Mouse (Mus musculus) heart, embryonic 14.5 days (tissue): ENCODE results near the gene Kras. TPM values are rescaled to one million over a fixed set of nuclear protein-coding genes. Genes with fewer than 3 reads are reported as not detected.

Experiments used
- ATAC-seq: fragments of 200-750 bp; cut with Nextera tagmentation; 2 replicates; pipeline ENCODE4 v1.8.0; 2017; ENCODE audit warnings: low read depth, moderate TSS enrichment; ENCODE audit not compliant: insufficient number of reproducible peaks, insufficient read depth, low FRiP score
- H3K27ac ChIP-seq, 2 experiments: fragments of 200-500 bp in 1 of 2; fragments of 300-500 bp in 1 of 2; sonication (generic) in 1 of 2; replicated peaks in 1 of 2; 2 replicates each; pipeline ENCODE4 v1.5.1; 2012 to 2014; ENCODE audit warnings: low read depth in 2 of 2, low read length in 2 of 2, control low read depth in 1 of 2, mild to moderate bottlenecking in 1 of 2, mixed read lengths in 1 of 2; ENCODE audit not compliant: control insufficient read depth in 1 of 2, insufficient read depth in 1 of 2
- H3K27me3 ChIP-seq: fragments of 300-500 bp; sonication (generic); 2 replicates; pipeline ENCODE4 v1.6.1; 2014; ENCODE audit warnings: mild to moderate bottlenecking, low read length, control low read depth; ENCODE audit not compliant: control insufficient read depth, insufficient read depth
- H3K36me3 ChIP-seq: fragments of 300-500 bp; sonication (generic); 2 replicates; pipeline ENCODE4 v1.6.1; 2014; ENCODE audit warnings: mild to moderate bottlenecking, control low read depth, low read length, mixed read lengths; ENCODE audit not compliant: control insufficient read depth, insufficient read depth
- H3K4me1 ChIP-seq, 2 experiments: fragments of 200-500 bp in 1 of 2; fragments of 300-500 bp in 1 of 2; sonication (generic) in 1 of 2; 2 replicates each; pipeline ENCODE4 v1.6.1; 2012 to 2014; ENCODE audit warnings: low read length in 2 of 2, control low read depth in 1 of 2, mixed read lengths in 1 of 2; ENCODE audit not compliant: control insufficient read depth in 2 of 2, insufficient read depth in 2 of 2
- H3K4me2 ChIP-seq: fragments of 300-500 bp; sonication (generic); 2 replicates; pipeline ENCODE4 v1.6.1; 2014; ENCODE audit warnings: mild to moderate bottlenecking, low read length
- H3K4me3 ChIP-seq, 2 experiments: fragments of 200-500 bp in 1 of 2; fragments of 300-500 bp in 1 of 2; sonication (generic) in 1 of 2; 2 replicates each; pipeline ENCODE4 v1.5.1; 2012 to 2014; ENCODE audit warnings: low read length in 2 of 2, mild to moderate bottlenecking in 2 of 2, control low read depth in 1 of 2, low read depth in 1 of 2, moderate library complexity in 1 of 2; ENCODE audit not compliant: control insufficient read depth in 1 of 2, insufficient read depth in 1 of 2
- H3K9ac ChIP-seq: fragments of 300-500 bp; sonication (generic); 2 replicates; pipeline ENCODE4 v1.6.1; 2014; ENCODE audit warnings: mild to moderate bottlenecking, low read length
- H3K9me3 ChIP-seq: fragments of 300-500 bp; sonication (generic); 2 replicates; pipeline ENCODE4 v1.6.1; 2016; ENCODE audit warnings: low read length, control low read depth; ENCODE audit not compliant: control insufficient read depth
- WGBS: fragments of 180-500 bp; shearing (Covaris S2); extraction: QIAGEN DNeasy Blood & Tissue Kit; methylation state at CpG from one replicate; pipeline ENCODE4 v1.1.7; 2014; 5-methylcytosine and 5-hydroxymethylcytosine counted together
- polyA plus RNA-seq: library from polyadenylated mRNA; unstranded; fragments of >200 nt; fragmentation: Nextera tagmentation; extraction: Ambion mirVana; gene quantifications from 2 replicates; pipeline ENCODE4 v1.2.1, GENCODE M21; 2014

Kras gene
- polyA plus RNA-seq, 1 experiment from 2014 or later = 46.3 TPM

DNA sequence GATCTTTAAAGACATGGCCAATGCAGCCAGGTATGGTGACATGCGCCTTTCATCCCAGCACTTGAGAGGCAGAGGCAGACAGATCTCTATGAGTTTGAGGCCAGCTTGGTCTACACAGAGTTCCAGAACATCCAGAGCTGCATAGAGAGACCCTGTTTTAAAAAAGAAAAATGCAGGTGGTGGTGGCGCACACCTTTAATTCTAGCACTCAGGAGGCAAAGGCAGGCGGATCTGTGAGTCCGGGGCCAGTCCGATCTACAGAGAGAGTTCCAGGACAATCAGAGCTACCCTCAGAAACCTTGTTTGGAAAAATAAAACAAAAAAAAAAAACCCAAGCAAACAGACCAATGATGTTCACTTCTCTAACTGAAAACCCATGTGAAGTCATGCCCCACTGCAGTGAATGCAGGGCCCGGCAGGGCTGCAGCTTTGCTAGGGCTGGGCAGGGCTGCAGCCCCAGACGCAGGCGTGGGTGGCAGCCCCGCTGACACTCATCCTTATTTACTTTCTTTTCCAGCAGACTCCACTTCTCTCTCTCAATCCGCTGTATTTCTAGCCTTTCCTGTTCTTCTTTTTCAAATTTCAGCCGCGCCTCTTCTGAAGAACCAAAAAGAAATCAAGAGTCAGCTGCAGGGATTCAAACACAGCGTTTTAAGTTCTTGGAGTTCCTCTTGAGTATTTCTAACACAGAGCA is 47.5 kb downstream of the Kras start:
- H3K27ac ChIP-seq = no peak overlapping the region
- H3K9ac ChIP-seq = no peak overlapping the region
- no peaks in the 10 kb centered on the region for H3K4me1 ChIP-seq
- no peak overlapping the region for H3K4me3 ChIP-seq
- H3K9me3 ChIP-seq = no peaks in the 10 kb centered on the region
- no peak for ATAC-seq
- H3K4me2 ChIP-seq = no peak overlapping the region
- H3K27me3 ChIP-seq = 0 out of 2 replicates have a peak, but pooled peaks cover 3% of the 10 kb centered on the region
- no peaks in the 10 kb centered on the region for H3K36me3 ChIP-seq
- 72% methylated on average over 13 of the region's 13 CpGs for WGBS

DNA sequence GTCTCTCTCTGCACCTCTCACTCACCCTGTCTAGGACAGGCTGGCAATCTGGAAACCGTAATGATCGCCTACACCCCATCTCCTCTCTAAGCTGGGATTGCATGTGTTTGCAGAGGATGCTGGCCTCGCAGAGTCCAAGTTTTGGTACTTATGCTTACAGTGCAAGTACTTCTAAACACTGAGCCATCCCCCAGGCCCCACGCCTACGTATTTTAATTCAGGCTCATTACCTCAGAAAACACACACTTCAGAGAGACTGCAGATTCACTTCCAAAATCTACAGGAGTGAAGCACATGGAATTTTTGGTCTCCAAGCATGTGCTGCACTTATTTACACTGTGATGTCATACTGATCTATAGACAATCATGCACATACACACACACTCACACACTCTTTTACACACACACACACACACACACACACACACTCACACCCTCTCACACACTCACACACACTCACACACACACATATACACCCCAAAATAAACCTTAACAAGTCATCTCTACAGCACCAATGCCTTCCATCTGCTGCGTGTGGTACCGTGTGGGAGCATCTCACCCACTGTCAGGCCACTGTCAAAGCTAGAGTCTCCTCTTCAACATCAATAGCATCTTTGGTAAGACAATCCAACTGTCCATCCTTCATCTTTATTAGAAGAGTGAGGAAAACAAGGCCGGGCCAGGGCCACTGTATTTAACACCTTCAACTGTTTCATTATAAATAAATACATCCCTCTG is 51.9 kb downstream of the Kras start:
- no peaks in the 10 kb centered on the region for H3K36me3 ChIP-seq
- H3K4me3 ChIP-seq = no peak overlapping the region
- no peaks in the 10 kb centered on the region for H3K9me3 ChIP-seq
- H3K27ac ChIP-seq = no peak overlapping the region
- H3K4me1 ChIP-seq = no peaks in the 10 kb centered on the region
- no peaks in the 10 kb centered on the region for H3K27me3 ChIP-seq
- WGBS = 88% methylated on average over 8 of the region's 8 CpGs
- no peak overlapping the region for H3K4me2 ChIP-seq
- H3K9ac ChIP-seq = no peak overlapping the region
- no peak for ATAC-seq

DNA sequence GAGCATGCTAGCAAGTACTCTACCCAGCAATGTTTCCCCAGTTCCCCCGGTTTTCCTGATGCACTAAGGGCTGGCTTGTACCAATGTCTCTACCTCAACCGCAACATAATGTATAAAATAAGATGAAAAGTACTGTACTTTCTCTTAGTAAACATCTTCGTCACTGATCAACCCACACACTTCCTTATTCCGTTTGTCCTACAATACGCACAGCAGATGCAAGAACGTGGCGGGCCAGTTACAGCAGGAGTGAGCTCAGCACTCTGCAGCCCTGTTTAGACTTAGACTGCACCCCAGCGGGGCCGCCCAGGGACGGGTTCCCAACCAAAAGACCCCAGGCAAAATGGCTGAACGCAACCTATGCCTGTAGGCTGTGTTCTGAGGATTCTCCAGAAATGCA is 56.6 kb downstream of the Kras start:
- no peak overlapping the region for H3K4me2 ChIP-seq
- no peak overlapping the region for H3K27ac ChIP-seq
- ATAC-seq = no peak
- H3K4me1 ChIP-seq = no peaks in the 10 kb centered on the region
- no peaks in the 10 kb centered on the region for H3K9me3 ChIP-seq
- no peaks in the 10 kb centered on the region for H3K36me3 ChIP-seq
- 68% methylated on average over 11 of the region's 11 CpGs for WGBS
- H3K27me3 ChIP-seq = no peaks in the 10 kb centered on the region
- H3K4me3 ChIP-seq = no peak overlapping the region
- no peak overlapping the region for H3K9ac ChIP-seq

DNA sequence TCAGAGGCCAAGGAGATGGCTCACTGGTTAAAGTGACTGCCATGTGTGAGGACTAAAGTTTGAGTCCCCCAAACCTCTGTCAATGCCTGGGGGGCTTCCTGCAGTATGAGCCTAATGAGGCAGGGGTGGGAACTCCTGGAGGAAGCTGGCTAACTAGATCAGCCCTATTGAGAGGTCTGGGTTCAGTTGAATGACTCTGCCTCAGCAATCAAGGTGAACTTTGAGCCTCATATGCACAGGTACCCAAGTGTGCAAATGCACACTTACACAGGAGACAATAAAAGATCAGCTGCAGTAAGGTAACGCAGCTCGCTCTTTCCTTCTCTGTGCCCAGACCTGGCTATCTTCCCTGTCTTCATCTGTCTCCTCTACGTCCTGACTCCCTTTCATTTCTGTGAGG is 57.0 kb downstream of the Kras start:
- ATAC-seq = no peak
- Histone ChIP-seq H3K27ac (no peak overlapping the region), H3K9ac (no peak overlapping the region), H3K4me1 (no peaks in the 10 kb centered on the region), H3K4me2 (no peak overlapping the region), H3K36me3 (no peaks in the 10 kb centered on the region), H3K27me3 (no peaks in the 10 kb centered on the region), H3K4me3 (no peak overlapping the region), H3K9me3 (no peaks in the 10 kb centered on the region)
- WGBS = 79% methylated on average over 3 of the region's 3 CpGs

DNA sequence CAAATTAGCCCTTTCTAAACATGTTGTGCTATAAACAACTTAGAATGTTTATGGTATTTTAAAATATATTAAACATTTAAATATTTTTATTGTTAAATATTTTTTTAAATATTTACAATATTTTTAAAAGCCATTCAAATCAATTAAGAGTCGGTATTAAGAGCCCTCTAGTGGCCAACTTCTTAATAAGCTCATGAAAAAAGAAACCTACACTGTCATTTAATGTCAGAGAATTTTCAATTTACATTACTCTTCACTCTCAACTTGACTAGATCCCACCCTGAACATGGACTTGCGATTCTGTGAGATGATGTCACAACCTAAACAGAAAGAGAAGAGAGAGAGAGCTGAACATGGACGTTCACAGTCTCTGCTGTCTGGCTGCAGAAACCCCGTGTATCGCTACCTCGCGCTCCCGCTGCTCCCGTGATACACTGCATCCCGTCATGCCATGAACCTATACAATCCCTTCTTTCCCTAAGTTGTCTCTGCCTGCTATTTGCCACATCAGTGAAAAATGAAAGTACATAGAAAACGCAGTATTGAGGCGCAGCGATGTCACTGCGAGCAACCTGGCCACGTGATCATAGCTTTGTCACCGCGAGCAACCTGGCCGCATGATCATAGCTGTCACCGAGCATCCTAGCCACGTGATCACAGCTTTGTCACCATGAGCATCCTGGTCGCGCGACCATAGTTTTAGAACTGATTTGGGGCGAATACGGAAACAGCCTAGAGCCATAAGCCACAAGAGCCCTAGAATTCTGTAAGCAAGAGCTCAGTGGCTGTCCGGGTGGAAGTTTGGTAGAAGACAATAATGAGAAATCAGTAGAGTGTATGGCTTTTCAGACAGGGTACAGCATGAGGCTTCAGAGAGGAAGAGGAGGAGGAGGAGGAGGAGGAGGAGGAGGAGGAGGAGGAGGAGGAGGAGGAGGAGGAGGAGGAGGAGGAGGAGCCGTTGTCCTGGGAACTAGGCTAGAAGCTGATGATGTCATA is 62.6 kb downstream of the Kras start:
- Histone ChIP-seq H3K27me3 (no peaks in the 10 kb centered on the region), H3K36me3 (no peaks in the 10 kb centered on the region), H3K27ac (no peak overlapping the region), H3K9ac (no peak overlapping the region), H3K4me1 (no peaks in the 10 kb centered on the region; a peak in 1 of 4 replicates), H3K9me3 (no peaks in the 10 kb centered on the region), H3K4me2 (peak overlapping the region; percentile 59), H3K4me3 (peak overlapping the region; percentile 25 to 27)
- 57% methylated on average over 27 of the region's 27 CpGs for WGBS
- no peak for ATAC-seq

DNA sequence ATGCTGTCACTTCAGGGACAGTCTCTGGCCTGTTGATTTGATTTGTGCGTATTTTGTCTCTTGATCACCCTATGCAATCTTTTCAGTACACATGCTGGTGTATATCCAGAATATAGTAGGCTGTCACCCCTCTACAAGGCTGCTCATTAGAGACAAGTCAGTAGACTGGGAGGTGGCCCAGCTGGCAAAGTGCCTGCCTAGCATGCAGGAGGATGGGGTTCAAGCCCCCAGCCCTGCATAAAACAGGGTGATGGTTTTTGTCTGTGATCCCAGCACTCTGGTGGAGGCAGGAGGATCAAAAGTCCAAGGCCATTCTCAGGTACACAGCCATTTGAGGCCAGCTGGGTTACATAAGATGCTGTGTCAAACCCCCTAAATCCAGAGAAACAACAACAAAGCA is 63.9 kb downstream of the Kras start:
- Histone ChIP-seq H3K4me2 (no peak overlapping the region), H3K36me3 (no peaks in the 10 kb centered on the region), H3K4me1 (peaks cover 8 to 9% of the 10 kb centered on the region in 2 experiments; a peak in 3 of 4 replicates), H3K4me3 (no peak overlapping the region), H3K9ac (no peak overlapping the region), H3K27me3 (no peaks in the 10 kb centered on the region), H3K27ac (no peak overlapping the region), H3K9me3 (no peaks in the 10 kb centered on the region)
- WGBS = 83% methylated on average over 1 of the region's 1 CpGs
- ATAC-seq = no peak

DNA sequence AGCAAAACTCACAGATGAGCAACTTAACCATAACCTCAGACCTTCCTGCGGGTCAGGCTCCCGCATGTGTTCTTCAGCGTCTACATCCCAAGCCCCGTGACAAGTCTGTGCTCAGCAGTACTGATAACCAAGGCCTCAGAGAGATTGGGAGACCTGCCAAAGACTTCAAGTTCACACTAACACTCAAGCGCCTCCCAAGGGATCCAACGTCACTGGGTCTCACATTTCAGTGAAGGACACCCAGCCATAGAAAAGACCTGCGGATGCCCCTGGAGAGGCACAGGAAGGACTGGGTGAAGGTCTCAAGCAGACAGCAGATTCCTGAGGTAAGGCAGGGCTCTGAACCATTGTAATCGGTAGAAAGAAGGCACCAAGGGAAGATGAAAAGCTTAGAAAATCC is 68.0 kb downstream of the Kras start:
- peaks cover 8 to 9% of the 10 kb centered on the region in 2 experiments; a peak in 3 of 4 replicates for H3K4me1 ChIP-seq
- peak overlapping the region; percentile 36 for H3K4me2 ChIP-seq
- peak overlapping the region; percentile 20 to 52; a peak in 2 of 4 replicates for H3K27ac ChIP-seq
- 0 out of 2 replicates have a peak overlapping the region, but pooled peaks have one; percentile 16 for H3K9ac ChIP-seq
- peak; percentile 70 for ATAC-seq
- 0 out of 2 replicates have a peak, but pooled peaks cover 2% of the 10 kb centered on the region for H3K27me3 ChIP-seq
- peak overlapping the region in 1 of 2 experiments; percentile 5; a peak in 1 of 4 replicates for H3K4me3 ChIP-seq
- WGBS = 21% methylated on average over 8 of the region's 8 CpGs
- no peaks in the 10 kb centered on the region for H3K9me3 ChIP-seq
- no peaks in the 10 kb centered on the region for H3K36me3 ChIP-seq
